Mouse (Mus musculus): ENCODE measurements around the gene Snx29.
"Not testable (repeated sequence)": the region's sequence is repeated elsewhere in the genome, so short reads cannot be mapped to it uniquely, and the experiment has no call there.

The Snx29 gene

DNA sequence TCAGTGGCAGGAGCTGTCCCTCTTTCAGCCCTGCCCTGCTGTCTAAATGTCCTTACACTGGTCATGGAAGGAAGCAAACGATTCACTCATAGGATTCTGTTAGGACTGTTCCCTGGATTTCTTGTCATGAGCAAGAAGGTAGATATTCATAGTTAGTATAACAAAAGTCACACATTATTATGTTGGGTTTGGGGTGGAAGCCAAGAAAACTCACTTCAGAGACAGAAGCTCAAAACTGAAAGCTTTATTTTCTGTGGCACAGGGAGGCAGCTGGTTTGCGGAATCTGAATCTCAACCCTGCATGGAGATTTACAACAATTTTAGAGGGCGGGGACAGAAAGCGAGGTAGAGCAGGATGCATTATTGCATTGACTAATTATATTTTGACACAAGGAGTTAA is 86.0 kb downstream of the Snx29 start:
- no peak for DNase-seq (ENCODE audit: low spot score)

GRCm38 (mm10) chr16:11414631-11415030 is 91.9 kb downstream of the Snx29 start:
- DNase-seq (ENCODE audit: low spot score) = no peak

DNA sequence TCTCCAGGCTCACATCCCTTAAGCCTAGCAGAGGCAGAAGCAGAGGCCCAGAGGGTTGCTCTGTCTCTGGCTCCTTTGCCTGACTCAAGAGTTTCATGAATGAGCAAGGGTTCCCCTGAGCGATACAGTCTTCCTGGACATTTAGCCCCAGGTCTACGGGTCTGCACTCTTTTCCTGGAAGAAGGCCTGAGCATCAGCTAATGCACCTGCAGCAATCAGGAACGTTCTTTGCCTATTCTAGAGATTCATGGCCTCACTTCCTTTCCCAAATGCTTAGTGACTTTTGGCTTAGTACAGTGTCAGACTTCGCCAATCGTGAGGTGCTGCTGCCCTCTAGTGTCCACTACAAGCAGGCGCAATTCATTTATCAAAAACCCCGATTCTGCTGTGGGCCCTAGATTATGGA is 95.5 kb downstream of the Snx29 start:
- peak; percentile 59 for DNase-seq (ENCODE audit: low spot score)

GRCm38 (mm10) chr16:11420311-11421080 is 97.8 kb downstream of the Snx29 start:
- DNase-seq (ENCODE audit: low spot score) = no peak

DNA sequence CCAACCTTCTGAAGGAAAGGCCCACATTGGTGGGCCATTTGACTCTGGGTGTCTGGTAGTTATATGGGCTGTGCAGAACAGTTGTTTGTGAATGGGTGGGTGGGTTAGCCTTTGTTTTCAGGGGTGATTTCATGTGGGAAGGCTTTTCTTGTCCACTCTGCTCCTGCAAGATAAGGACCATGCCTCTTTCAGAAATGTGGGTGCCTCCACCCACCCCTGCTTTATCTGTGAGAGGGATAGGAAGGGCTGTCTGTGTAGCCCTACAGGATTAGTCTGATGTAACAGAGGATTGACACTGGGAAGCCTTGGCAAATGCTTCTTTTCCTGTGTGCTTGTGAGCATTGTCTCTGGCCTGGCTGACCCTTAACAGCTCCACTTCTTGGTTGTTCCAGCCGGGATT is 99.5 kb downstream of the Snx29 start:
- no peak for DNase-seq (ENCODE audit: low spot score)

DNA sequence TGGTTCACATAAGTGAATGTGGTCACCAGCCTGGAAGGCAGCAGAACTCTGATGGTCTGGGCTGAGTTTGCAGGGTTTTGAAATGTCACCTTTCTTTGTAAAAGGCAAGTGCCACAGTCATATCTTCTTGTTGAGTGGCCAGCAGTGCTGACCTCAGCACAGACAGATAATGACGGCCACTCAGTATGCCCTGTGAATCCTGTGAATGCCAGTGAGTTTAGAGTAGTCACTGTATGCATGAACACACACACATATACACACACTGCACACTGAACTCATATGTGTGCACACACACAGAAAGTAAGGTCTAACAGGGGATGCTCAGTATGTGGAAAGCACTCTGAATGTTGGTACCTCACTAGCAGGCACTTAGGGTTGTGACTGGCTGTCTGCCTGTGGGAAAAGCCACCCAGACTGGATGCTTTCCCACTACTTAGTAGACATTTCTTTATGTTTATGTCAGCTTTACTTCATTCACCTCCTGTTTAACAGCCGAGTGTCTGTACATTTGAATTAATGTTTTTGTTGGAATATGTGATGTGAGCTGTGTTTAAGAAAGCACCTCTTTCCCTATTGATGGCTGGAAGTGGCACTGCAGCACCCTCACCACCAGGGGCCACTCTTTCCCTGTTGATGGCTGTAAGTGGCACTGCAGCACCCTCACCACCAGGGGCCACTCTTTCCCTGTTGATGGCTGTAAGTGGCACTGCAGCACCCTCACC is 100.3 kb downstream of the Snx29 start:
- no peak for DNase-seq (ENCODE audit: low spot score)

GRCm38 (mm10) chr16:11423611-11424297 is 101.0 kb downstream of the Snx29 start:
- DNase-seq (ENCODE audit: low spot score) = not testable (repeated sequence)

GRCm38 (mm10) chr16:11424568-11425145 is 101.9 kb downstream of the Snx29 start:
- DNase-seq (ENCODE audit: low spot score) = no peak

- no peak for DNase-seq (ENCODE audit: low spot score)
Measured at GRCm38 (mm10) chr16:11425279-11425678, 102.6 kb downstream of the Snx29 start.

GRCm38 (mm10) chr16:11426810-11427537 is 104.3 kb downstream of the Snx29 start:
- no peak for DNase-seq (ENCODE audit: low spot score)

DNA sequence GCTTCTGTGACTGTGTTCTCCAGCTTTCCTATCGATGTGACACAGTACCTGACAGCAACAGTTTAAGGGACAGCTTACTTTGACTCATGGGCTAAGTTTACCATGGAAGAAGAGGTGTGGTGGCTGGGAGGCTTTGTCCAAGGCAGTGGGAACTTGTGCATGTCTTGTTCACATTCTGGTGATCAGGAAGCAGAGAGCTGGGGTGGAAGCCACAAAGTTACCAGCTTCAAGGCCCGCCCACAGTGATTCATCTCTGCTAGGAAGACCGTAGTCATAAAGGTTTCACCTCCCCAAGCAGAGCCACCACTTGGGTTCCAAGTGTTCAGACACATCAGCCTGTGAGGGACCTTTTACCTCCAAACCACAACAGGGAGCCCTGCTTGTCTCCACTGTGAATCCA is 107.1 kb downstream of the Snx29 start:
- DNase-seq (ENCODE audit: low spot score) = no peak

- no peak for DNase-seq (ENCODE audit: low spot score)
Measured at GRCm38 (mm10) chr16:11430520-11430919, 107.8 kb downstream of the Snx29 start.

- no peak for DNase-seq (ENCODE audit: low spot score)
Measured at GRCm38 (mm10) chr16:11433779-11434178, 111.1 kb downstream of the Snx29 start.

GRCm38 (mm10) chr16:11437641-11438040 is 114.9 kb downstream of the Snx29 start:
- DNase-seq (ENCODE audit: low spot score) = no peak

DNA sequence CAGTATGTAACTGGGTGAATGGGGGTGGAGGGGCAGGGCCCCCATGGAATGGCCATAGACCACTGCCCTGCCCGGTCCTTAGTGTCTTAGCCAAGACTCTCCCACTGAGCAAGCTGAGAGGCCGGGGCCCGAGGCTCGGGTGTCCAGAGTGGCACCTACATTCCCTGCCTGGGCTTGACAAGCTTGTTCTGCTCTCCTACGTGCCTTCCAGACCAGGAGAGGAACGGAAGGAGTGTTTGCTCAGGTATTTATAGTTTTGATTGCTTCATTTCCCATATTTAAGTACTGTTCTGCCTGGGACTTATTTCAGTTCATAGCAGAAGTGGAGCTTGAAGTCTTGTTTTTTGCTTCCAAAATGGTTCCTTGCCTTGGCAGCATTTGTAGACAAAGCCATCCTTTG is 116.7 kb downstream of the Snx29 start:
- DNase-seq (ENCODE audit: low spot score) = no peak

DNA sequence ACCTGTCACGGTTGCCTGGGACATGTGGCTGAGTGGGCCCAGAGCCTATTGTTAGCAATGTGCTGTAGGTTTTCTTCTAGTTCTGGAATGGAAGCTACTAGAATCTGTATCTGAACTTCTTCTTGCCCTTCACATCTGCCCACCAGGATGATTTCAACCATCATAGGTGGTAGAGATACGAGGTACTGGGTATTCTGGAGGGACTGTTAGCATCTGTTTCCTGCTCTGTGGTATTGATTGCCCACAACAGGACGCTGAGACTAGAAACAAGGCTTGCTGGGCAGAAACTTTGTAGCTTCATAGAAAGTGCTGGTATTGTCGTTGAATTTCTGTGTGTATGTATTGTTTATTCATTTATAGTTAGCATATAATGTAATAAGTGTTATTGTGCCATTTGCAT is 118.9 kb downstream of the Snx29 start:
- DNase-seq (ENCODE audit: low spot score) = no peak

DNA sequence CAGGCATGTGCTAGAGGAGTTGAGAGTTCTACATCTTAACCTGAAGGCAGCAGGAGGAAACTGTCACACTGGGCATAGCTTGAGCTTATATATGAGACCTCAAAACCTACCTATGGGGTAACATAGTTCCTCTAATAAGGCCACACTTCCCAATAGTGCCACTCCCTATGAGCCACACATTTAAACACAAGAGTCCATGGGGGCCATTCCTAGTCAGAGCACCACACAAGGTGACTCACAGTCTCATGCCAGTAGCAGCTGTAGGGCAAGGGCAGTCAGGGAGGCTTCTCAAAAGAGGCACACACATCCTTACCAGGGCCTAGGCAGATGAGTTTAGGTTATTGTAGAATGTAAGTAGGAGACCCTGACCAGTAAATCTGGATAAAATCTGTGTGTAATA is 119.8 kb downstream of the Snx29 start:
- DNase-seq (ENCODE audit: low spot score) = no peak

DNA sequence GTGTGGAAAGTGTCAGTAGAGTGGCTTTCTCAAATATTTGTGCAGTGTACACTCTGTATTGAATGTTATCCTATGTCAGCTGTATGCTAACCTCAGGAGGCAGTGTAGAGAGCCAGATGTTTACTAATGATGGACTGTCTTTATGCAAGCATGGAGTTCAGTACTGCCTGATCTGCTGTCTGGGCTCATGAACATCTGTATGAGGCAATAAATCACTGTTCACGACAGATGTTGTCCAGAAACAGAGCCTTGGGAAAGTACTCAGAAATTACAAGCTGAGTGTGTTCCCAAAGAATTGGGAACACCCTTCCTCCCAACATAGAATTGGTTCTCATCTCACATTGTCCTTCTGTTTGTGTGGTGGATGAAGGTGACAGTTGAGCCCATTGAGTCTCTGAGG is 121.9 kb downstream of the Snx29 start:
- no peak for DNase-seq (ENCODE audit: low spot score)

DNA sequence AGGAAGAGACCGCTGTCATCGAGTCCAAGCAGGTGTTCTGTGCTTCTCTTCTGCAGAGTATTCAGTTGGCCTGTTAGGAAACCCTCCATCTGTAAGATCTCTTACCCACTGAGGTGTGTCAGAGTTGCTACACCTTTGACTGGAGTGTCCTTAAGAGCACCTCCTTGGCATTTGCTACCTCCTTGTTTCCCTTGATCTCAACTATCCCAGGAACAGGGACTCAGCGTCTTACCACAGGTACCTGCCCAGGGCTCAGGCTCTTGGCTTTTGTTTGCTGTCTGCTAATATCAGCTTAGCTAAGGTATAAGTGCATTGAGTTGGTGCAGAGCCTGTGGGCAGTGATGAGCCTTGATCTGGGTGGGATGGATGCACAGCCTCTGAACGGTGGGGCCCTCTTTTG is 124.3 kb downstream of the Snx29 start:
- no peak for DNase-seq (ENCODE audit: low spot score)

GRCm38 (mm10) chr16:11447905-11448304 is 125.2 kb downstream of the Snx29 start:
- DNase-seq (ENCODE audit: low spot score) = no peak

DNA sequence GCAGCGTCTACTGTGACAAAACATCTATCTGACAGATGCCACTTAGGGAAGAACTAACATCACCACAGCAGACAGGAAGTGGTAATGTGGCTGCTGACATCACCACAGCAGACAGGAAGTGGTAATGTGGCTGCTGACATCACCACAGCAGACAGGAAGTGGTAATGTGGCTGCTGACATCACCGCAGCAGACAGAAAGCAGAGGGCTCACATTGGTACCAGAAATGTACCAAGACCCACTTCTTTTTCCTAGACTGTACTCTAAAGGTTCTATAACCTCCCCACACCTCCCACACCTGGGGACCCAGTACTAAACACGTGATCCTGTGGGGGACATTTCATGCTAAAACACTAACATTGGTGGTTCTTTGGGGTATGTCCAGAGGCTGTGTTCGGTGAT is 126.0 kb downstream of the Snx29 start:
- DNase-seq (ENCODE audit: low spot score) = not testable (repeated sequence)

DNA sequence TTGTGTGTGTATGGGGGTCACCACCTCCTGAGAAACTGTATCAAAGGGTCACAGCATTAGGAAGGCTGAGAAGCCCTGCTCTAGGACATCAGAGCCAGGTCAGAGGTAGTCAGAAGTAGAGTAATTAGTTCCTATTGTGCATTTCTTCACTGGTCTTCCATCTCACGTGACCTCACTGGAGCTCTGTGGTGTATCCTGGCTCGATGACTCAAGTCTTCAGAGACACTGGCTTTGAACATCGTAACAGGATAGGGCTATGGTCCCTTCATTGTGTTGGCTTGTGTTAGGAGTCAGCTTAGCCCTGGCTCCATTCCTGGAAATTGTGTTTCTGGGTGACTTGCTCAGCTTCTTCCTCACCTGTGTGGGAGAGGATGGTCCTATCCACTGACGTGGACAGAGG is 126.6 kb downstream of the Snx29 start:
- DNase-seq (ENCODE audit: low spot score) = no peak

All from yolk sac, embryonic 10.5 days (tissue).